Mouse (Mus musculus): ENCODE results near the gene Afdn.

DNA sequence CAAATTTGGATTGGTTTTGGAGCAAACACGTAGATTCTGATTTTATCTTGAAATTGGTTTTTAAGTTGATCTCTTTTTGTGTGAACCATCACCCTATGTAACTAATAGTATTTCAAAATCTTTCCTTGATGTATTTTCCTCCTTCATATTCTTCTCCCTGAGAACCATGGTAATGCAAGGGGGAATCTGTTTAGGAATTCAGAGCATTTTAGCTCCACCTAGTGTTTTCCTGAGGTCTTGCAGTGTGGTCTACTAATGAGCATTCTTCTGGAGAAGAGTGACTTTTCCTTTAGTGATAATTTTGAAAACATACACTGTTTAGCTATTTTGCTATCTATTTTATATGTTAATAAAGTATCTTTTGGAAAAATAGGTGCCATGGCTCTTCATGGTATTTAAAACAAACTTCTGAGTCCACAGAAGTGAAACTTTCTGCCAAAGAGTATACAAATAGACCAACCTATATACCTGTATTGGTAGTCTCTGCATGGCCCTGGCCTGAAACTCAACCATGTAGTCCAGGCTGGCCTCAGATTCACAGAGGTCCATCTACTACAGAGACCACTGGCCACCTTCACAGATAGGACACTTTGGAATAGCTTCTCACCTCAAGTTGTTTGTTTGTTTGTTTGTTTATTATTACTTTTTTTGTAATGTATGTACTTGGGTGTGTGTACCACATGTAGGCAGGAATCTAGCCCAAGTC is 70.5 kb downstream of the Afdn start:
- TF ChIP-seq POLR2A (IDR thresholded peaks at IDR 0.05; ENCODE audit: control insufficient read depth, extremely low read depth, insufficient read depth, low read length, poor library complexity), result no peak
- no peak for TF ChIP-seq CTCF (IDR thresholded peaks at IDR 0.05; ENCODE audit: borderline replicate concordance, control insufficient read depth, extremely low read depth, insufficient read depth, low read length, poor library complexity)

All from thymus, adult 2 months (tissue).